Mouse (Mus musculus): Measurements from ENCODE around the gene Dtx4. TPM values are rescaled to one million over a fixed set of nuclear protein-coding genes. Genes with fewer than 3 reads are reported as not detected.

The Dtx4 gene
- polyA plus RNA-seq, 1 experiment from 2014 or later = 15.3 TPM

GRCm38 (mm10) chr19:12523377-12523776, 22.1 kb upstream of the Dtx4 start:
- Histone ChIP-seq H3K9me3 (replicated peaks; ENCODE audit: control insufficient read depth, low read length) (no peaks in the 10 kb centered on the region), H3K4me1 (ENCODE audit: control insufficient read depth, insufficient read depth, low read length) (no peaks in the 10 kb centered on the region), H3K36me3 (ENCODE audit: control insufficient read depth, insufficient read depth, low read length) (no peaks in the 10 kb centered on the region), H3K4me2 (ENCODE audit: low read length) (no peak overlapping the region), H3K9ac (ENCODE audit: low read length) (no peak overlapping the region), H3K4me3 (ENCODE audit: low read depth, low read length) (no peak overlapping the region), H3K27me3 (replicated peaks; ENCODE audit: control insufficient read depth, insufficient read depth, low read length) (no peaks in the 10 kb centered on the region), H3K27ac (ENCODE audit: low read depth, low read length) (no peak overlapping the region)
- ATAC-seq = no peak
- WGBS = 52% methylated on average over 4 of the region's 4 CpGs
- DNase-seq (ENCODE audit: low spot score) = no peak

DNA sequence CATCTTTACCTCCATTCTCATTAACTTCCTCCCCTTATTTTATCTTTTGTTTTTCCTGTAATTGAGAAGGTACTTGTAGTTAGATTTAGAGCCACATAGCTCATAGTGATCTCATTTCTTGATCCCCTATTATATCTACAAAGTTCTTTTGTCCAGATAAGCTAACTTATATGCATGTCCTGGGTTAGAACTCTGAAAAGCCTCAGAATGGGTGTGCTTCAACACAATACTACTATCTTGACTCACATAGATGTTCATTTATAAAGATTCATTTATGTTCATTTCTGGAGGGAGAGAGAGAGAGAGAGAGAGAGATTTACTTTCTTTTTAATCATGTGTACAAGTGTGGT, 17.3 kb upstream of the Dtx4 start:
- DNase-seq (ENCODE audit: low spot score) = no peak
- Histone ChIP-seq H3K9ac (ENCODE audit: low read length) (peak overlapping the region; percentile 65), H3K4me2 (ENCODE audit: low read length) (peak overlapping the region; percentile 61), H3K9me3 (replicated peaks; ENCODE audit: control insufficient read depth, low read length) (no peaks in the 10 kb centered on the region), H3K4me1 (ENCODE audit: control insufficient read depth, insufficient read depth, low read length) (no peaks in the 10 kb centered on the region), H3K4me3 (ENCODE audit: low read depth, low read length) (peak overlapping the region; percentile 38; the same call in 1 of the 2 replicates), H3K27ac (ENCODE audit: low read depth, low read length) (no peak overlapping the region), H3K27me3 (replicated peaks; ENCODE audit: control insufficient read depth, insufficient read depth, low read length) (no peaks in the 10 kb centered on the region), H3K36me3 (ENCODE audit: control insufficient read depth, insufficient read depth, low read length) (no peaks in the 10 kb centered on the region)
- peak; percentile 22; the same call in 1 of the 2 replicates for ATAC-seq

GRCm38 (mm10) chr19:12517671-12518540, 16.7 kb upstream of the Dtx4 start:
- no peaks in the 10 kb centered on the region for H3K27me3 ChIP-seq (replicated peaks; ENCODE audit: control insufficient read depth, insufficient read depth, low read length)
- H3K4me3 ChIP-seq (ENCODE audit: low read depth, low read length) = peak overlapping the region; percentile 38
- no peaks in the 10 kb centered on the region for H3K36me3 ChIP-seq (ENCODE audit: control insufficient read depth, insufficient read depth, low read length)
- H3K4me2 ChIP-seq (ENCODE audit: low read length) = peak overlapping the region; percentile 61
- under 1% methylated on average over 16 of the region's 16 CpGs for WGBS
- peak overlapping the region; percentile 65 for H3K9ac ChIP-seq (ENCODE audit: low read length)
- no peaks in the 10 kb centered on the region for H3K9me3 ChIP-seq (replicated peaks; ENCODE audit: control insufficient read depth, low read length)
- ATAC-seq = peak; percentile 90
- peak; percentile 83 for DNase-seq (ENCODE audit: low spot score)
- no peaks in the 10 kb centered on the region for H3K4me1 ChIP-seq (ENCODE audit: control insufficient read depth, insufficient read depth, low read length)
- H3K27ac ChIP-seq (ENCODE audit: low read depth, low read length) = no peak overlapping the region

DNA sequence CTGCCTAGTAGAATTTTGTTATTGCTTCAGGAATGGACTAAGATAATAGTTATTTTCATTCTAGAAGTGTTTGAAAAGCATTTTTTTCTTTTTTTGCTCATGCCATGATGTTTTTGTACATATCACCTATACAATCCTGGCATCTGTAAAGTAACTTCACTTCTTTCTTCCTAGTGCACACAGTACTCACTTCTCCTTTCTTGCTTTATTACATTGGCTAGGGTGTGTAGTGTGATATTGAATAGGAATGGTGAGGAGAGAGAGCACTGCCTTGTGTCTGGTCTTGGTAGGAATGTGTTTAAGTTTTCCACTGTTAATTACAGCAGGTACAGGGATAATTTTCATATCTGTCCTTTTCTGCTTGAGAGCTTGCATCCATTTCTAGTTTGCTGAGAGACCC, 13.4 kb upstream of the Dtx4 start:
- H3K9me3 ChIP-seq (replicated peaks; ENCODE audit: control insufficient read depth, low read length) = no peaks in the 10 kb centered on the region
- no peak overlapping the region for H3K27ac ChIP-seq (ENCODE audit: low read depth, low read length)
- no peak overlapping the region for H3K4me3 ChIP-seq (ENCODE audit: low read depth, low read length)
- DNase-seq (ENCODE audit: low spot score) = no peak
- no peak for ATAC-seq
- no peaks in the 10 kb centered on the region for H3K4me1 ChIP-seq (ENCODE audit: control insufficient read depth, insufficient read depth, low read length)
- no peaks in the 10 kb centered on the region for H3K27me3 ChIP-seq (replicated peaks; ENCODE audit: control insufficient read depth, insufficient read depth, low read length)
- no peak overlapping the region for H3K4me2 ChIP-seq (ENCODE audit: low read length)
- H3K9ac ChIP-seq (ENCODE audit: low read length) = no peak overlapping the region
- H3K36me3 ChIP-seq (ENCODE audit: control insufficient read depth, insufficient read depth, low read length) = no peaks in the 10 kb centered on the region

GRCm38 (mm10) chr19:12502756-12503155, 1.5 kb upstream of the Dtx4 start:
- no peak for ATAC-seq
- H3K4me3 ChIP-seq (ENCODE audit: low read depth, low read length) = no peak overlapping the region
- no peak overlapping the region for H3K4me2 ChIP-seq (ENCODE audit: low read length)
- H3K9me3 ChIP-seq (replicated peaks; ENCODE audit: control insufficient read depth, low read length) = no peaks in the 10 kb centered on the region
- H3K36me3 ChIP-seq (ENCODE audit: control insufficient read depth, insufficient read depth, low read length) = no peaks in the 10 kb centered on the region
- no peak for DNase-seq (ENCODE audit: low spot score)
- no peaks in the 10 kb centered on the region for H3K27me3 ChIP-seq (replicated peaks; ENCODE audit: control insufficient read depth, insufficient read depth, low read length)
- WGBS = 93% methylated on average over 7 of the region's 7 CpGs
- no peak overlapping the region for H3K9ac ChIP-seq (ENCODE audit: low read length)
- H3K27ac ChIP-seq (ENCODE audit: low read depth, low read length) = no peak overlapping the region
- peaks cover 11% of the 10 kb centered on the region for H3K4me1 ChIP-seq (ENCODE audit: control insufficient read depth, insufficient read depth, low read length)

DNA sequence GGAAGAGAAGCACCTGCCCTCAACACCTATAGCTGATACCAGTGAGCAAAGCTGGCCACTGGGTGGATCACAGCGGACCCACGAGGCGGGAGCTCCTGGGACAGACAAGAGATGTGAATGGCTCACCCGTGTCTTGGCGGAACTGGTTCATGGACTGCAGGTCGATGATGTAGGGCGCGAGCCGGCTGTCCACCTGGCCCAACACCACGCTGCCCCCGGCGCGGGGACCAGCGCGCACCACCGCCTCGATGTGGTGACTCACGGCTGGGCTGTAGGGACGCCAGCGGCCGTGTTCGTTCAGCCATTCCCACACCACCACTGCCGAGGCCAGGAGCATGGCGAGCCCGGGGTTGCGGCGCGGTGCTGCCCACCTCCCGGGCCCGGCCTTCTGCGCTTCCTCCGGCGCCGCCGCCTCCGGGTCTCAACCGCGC, 358 bp downstream of the Dtx4 start:
- H3K4me1 ChIP-seq (ENCODE audit: control insufficient read depth, insufficient read depth, low read length) = peaks cover 11% of the 10 kb centered on the region
- H3K9me3 ChIP-seq (replicated peaks; ENCODE audit: control insufficient read depth, low read length) = no peaks in the 10 kb centered on the region
- ATAC-seq (peak; percentile 64), DNase-seq (ENCODE audit: low spot score) (peak; percentile 49)
- H3K4me3 ChIP-seq (ENCODE audit: low read depth, low read length) = peak overlapping the region; percentile 80
- H3K4me2 ChIP-seq (ENCODE audit: low read length) = peak overlapping the region; percentile 80
- H3K9ac ChIP-seq (ENCODE audit: low read length) = peak overlapping the region; percentile 92
- H3K36me3 ChIP-seq (ENCODE audit: control insufficient read depth, insufficient read depth, low read length) = 0 out of 2 replicates have a peak, but pooled peaks cover 7% of the 10 kb centered on the region
- H3K27me3 ChIP-seq (replicated peaks; ENCODE audit: control insufficient read depth, insufficient read depth, low read length) = no peaks in the 10 kb centered on the region
- H3K27ac ChIP-seq (ENCODE audit: low read depth, low read length) = peak overlapping the region; percentile 93
- 0% methylated on average over 35 of the region's 38 CpGs for whole genome bisulfite sequencing

DNA sequence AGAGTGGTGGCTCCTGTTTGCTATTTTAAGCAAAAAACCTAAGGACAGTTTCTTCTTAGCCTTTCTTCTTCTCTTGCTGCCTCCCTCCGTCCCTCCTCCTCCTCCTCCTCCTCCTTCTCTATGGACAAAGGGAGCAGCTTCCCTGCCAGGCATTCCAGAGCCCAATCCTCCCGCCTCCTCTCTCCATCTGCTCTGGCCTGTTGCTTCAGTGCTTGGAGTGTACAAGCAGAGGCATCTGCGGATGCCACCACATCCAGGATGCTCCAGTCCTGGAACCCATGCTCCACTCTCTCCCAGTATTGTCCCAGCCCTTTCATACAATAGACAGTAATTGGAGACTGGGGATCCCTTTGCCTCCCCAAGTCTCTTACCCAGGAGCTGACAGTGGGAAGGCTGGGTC, 1.1 kb downstream of the Dtx4 start:
- Histone ChIP-seq H3K27ac (ENCODE audit: low read depth, low read length) (peak overlapping the region; percentile 93), H3K9ac (ENCODE audit: low read length) (peak overlapping the region; percentile 92), H3K9me3 (replicated peaks; ENCODE audit: control insufficient read depth, low read length) (no peaks in the 10 kb centered on the region), H3K36me3 (ENCODE audit: control insufficient read depth, insufficient read depth, low read length) (0 out of 2 replicates have a peak, but pooled peaks cover 7% of the 10 kb centered on the region), H3K4me1 (ENCODE audit: control insufficient read depth, insufficient read depth, low read length) (peaks cover 12% of the 10 kb centered on the region), H3K27me3 (replicated peaks; ENCODE audit: control insufficient read depth, insufficient read depth, low read length) (no peaks in the 10 kb centered on the region), H3K4me3 (ENCODE audit: low read depth, low read length) (peak overlapping the region; percentile 80), H3K4me2 (ENCODE audit: low read length) (peak overlapping the region; percentile 80)
- DNase-seq (ENCODE audit: low spot score) = peak; percentile 81
- 0% methylated on average over 3 of the region's 3 CpGs for WGBS
- peak; percentile 49 for ATAC-seq

GRCm38 (mm10) chr19:12499485-12499884, 1.8 kb downstream of the Dtx4 start:
- 0% methylated on average over 2 of the region's 2 CpGs for WGBS
- 0 out of 2 replicates have a peak, but pooled peaks cover 7% of the 10 kb centered on the region for H3K36me3 ChIP-seq (ENCODE audit: control insufficient read depth, insufficient read depth, low read length)
- peaks cover 14% of the 10 kb centered on the region for H3K4me1 ChIP-seq (ENCODE audit: control insufficient read depth, insufficient read depth, low read length)
- H3K9ac ChIP-seq (ENCODE audit: low read length) = peak overlapping the region; percentile 92
- no peaks in the 10 kb centered on the region for H3K27me3 ChIP-seq (replicated peaks; ENCODE audit: control insufficient read depth, insufficient read depth, low read length)
- H3K9me3 ChIP-seq (replicated peaks; ENCODE audit: control insufficient read depth, low read length) = no peaks in the 10 kb centered on the region
- DNase-seq (ENCODE audit: low spot score) (no peak), ATAC-seq (no peak)
- peak overlapping the region; percentile 80 for H3K4me3 ChIP-seq (ENCODE audit: low read depth, low read length)
- peak overlapping the region; percentile 93; the same call in 1 of the 2 replicates for H3K27ac ChIP-seq (ENCODE audit: low read depth, low read length)
- peak overlapping the region; percentile 80 for H3K4me2 ChIP-seq (ENCODE audit: low read length)

DNA sequence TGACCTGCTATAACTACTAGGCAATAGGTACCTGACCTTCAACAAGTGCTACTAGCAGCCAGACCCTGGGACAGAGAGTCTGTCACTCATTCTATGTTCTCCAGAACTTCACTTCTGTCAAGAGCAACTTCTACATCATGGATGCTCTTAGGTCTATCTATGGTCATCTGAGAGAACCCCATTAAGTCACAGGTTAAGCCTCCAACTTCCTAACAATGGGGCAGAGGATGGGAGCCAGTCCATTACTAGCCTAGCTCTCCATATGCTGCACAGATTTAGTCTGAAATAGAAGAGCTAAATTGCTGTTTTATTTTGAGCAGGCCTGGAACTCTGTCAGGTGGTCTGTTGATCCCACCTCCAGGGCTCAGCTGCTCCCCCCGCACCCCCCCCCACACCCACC, 2.3 kb downstream of the Dtx4 start:
- 75% methylated on average over 1 of the region's 1 CpGs for WGBS
- Histone ChIP-seq H3K27me3 (replicated peaks; ENCODE audit: control insufficient read depth, insufficient read depth, low read length) (no peaks in the 10 kb centered on the region), H3K27ac (ENCODE audit: low read depth, low read length) (no peak overlapping the region), H3K4me3 (ENCODE audit: low read depth, low read length) (peak overlapping the region; percentile 80; the same call in 1 of the 2 replicates), H3K4me2 (ENCODE audit: low read length) (peak overlapping the region; percentile 80), H3K4me1 (ENCODE audit: control insufficient read depth, insufficient read depth, low read length) (peaks cover 16% of the 10 kb centered on the region), H3K36me3 (ENCODE audit: control insufficient read depth, insufficient read depth, low read length) (0 out of 2 replicates have a peak, but pooled peaks cover 7% of the 10 kb centered on the region), H3K9ac (ENCODE audit: low read length) (no peak overlapping the region), H3K9me3 (replicated peaks; ENCODE audit: control insufficient read depth, low read length) (no peaks in the 10 kb centered on the region)
- DNase-seq (ENCODE audit: low spot score) = no peak
- ATAC-seq = no peak
